Mouse (Mus musculus) bone marrow, adult 2 months (tissue): ENCODE measurements around the gene Fam126a.

Experiments
- CTCF ChIP-seq: fragments of 200-500 bp; IDR thresholded peaks from 2 replicates; pipeline ENCODE4 v1.5.1; 2011; ENCODE audit warnings: low read length, control low read depth; ENCODE audit not compliant: control insufficient read depth, insufficient read depth
- POLR2A ChIP-seq: fragments of 200-500 bp; IDR thresholded peaks from 2 replicates; pipeline ENCODE4 v1.6.1; 2011; ENCODE audit warnings: low read depth, mild to moderate bottlenecking, control low read depth, low read length, borderline replicate concordance; ENCODE audit not compliant: control insufficient read depth

DNA sequence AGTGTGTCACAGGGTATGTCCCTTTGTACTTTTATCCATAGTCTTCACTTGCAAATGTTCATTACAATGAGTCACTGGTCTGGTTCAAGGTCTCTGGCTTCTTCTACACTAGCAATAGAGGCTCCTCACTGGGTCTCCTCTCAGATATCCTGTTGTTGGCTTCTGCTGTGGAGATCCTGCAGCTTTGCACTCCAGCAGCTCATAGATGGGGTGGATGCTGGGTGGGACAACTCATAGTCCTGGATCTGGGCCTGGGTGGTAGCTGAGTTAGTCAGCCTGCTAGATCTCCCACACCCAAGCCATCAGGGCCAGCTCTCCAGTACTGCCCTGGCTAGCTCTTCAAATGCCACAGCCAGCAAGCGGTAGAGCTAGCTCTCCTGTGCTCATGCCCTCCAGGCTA is 48.4 kb downstream of the Fam126a start:
- no peak for TF ChIP-seq CTCF
- TF ChIP-seq POLR2A = no peak
